Mouse (Mus musculus) heart, embryonic 10.5 days (tissue): ENCODE results near the gene Bnip3. TPM values are rescaled to one million over a fixed set of nuclear protein-coding genes. Genes with fewer than 3 reads are reported as not detected.

Experiments used
- DNase-seq: peaks from one replicate; pipeline ENCODE4 v3.0.0-alpha.2; 2017; ENCODE audit warnings: low spot score
- H3K27ac ChIP-seq: fragments of 300-500 bp; sonication (generic); 2 replicates; pipeline ENCODE4 v1.5.1; 2016; ENCODE audit warnings: mild to moderate bottlenecking
- H3K27me3 ChIP-seq: fragments of 300-500 bp; sonication (generic); 2 replicates; pipeline ENCODE4 v1.6.1; 2016; ENCODE audit warnings: mild to moderate bottlenecking; ENCODE audit not compliant: poor library complexity, insufficient read depth, severe bottlenecking
- H3K36me3 ChIP-seq: fragments of 300-500 bp; sonication (generic); 2 replicates; pipeline ENCODE4 v1.6.1; 2016; ENCODE audit warnings: mild to moderate bottlenecking, moderate library complexity
- H3K4me1 ChIP-seq: fragments of 300-500 bp; sonication (generic); 2 replicates; pipeline ENCODE4 v1.6.1; 2016; ENCODE audit warnings: mild to moderate bottlenecking
- H3K4me3 ChIP-seq: fragments of 300-500 bp; sonication (generic); 2 replicates; pipeline ENCODE4 v1.5.1; 2016; ENCODE audit warnings: mild to moderate bottlenecking, moderate library complexity
- H3K9me3 ChIP-seq: fragments of 300-500 bp; sonication (generic); 2 replicates; pipeline ENCODE4 v1.6.1; 2016; ENCODE audit warnings: mild to moderate bottlenecking, moderate library complexity
- WGBS: fragments of 180-500 bp; shearing (Covaris S2); methylation state at CpG from one replicate; pipeline ENCODE4 v1.1.7; 2016; 5-methylcytosine and 5-hydroxymethylcytosine counted together
- polyA plus RNA-seq: library from polyadenylated mRNA; unstranded; fragments of >200 nt; fragmentation: Nextera tagmentation; extraction: Ambion mirVana; gene quantifications from 2 replicates; pipeline ENCODE4 v1.2.1, GENCODE M21; 2016

The Bnip3 gene
- polyA plus RNA-seq, 1 experiment from 2014 or later, result 273 TPM

DNA sequence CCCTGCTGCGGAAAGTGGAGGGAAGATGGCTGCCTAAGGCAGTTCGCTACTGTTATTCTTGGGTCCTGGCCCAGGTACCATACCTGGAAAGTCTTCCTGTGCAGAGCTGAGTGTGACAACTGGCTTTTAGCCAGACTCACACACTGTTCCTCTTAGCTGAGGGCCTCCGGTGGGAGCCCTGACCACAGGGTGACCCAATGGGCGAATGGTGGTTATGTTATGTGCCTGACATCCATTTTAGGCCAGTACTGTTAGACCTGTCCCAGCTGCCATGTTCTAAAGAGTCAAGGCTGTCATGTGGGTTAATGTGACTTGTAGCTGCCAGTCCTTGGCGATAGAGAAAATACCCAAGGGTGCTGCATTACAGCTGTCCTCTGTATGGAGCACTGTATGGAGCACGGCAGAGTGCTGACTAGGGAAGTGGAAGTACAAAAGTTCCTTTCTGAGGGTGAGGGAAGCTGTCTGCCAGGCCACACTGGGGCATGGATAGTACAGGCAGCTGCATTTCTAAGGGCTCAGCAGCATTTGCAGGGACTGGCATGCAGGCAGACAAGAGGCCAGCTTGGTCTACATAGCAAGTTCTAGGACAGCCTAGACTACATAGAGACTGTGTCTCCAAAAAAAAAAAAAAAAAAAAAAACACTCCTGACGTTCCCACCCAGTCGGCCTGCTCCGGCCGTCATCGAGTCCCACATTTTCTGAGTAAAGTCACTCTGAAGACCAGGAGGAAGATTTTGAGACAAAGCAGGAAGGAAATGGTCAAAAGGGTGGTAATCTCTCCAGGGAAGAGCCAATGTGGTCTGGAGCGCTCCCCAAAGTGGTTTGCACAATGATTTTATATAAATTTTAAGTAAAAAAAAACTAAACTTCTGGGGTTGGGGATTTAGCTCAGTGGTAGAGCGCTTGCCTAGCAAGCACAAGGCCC is 23.7 kb downstream of the Bnip3 start:
- no peak overlapping the region for H3K4me3 ChIP-seq
- 82% methylated on average over 12 of the region's 13 CpGs for WGBS
- no peak overlapping the region for H3K27ac ChIP-seq
- no peaks in the 10 kb centered on the region for H3K4me1 ChIP-seq
- DNase-seq, result no peak
- peaks cover 53% of the 10 kb centered on the region for H3K36me3 ChIP-seq
- H3K9me3 ChIP-seq, result no peaks in the 10 kb centered on the region
- no peaks in the 10 kb centered on the region for H3K27me3 ChIP-seq

DNA sequence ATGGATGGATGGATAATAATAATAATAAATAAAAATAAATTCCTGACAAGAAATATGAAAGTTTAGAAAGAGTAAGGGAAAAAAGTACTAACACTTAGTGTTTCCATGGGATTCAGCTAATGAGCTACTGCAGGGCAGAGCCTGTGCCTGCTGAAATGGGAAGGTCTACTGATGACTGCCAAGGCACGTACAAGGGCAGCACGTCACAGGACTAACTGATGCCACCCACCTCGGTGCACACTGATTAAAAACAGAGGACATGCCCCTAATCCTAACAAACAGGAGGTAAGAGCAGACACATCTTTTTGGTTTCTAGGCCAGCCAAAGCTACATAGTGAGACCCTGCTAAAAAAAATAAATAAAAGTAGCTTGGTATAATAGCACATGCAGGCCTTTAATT is 25.6 kb downstream of the Bnip3 start:
- peaks cover 72% of the 10 kb centered on the region for H3K36me3 ChIP-seq
- no peak for DNase-seq
- 95% methylated on average over 3 of the region's 3 CpGs for WGBS
- H3K9me3 ChIP-seq, result no peaks in the 10 kb centered on the region
- no peak overlapping the region for H3K27ac ChIP-seq
- H3K27me3 ChIP-seq, result no peaks in the 10 kb centered on the region
- no peaks in the 10 kb centered on the region for H3K4me1 ChIP-seq
- H3K4me3 ChIP-seq, result no peak overlapping the region

DNA sequence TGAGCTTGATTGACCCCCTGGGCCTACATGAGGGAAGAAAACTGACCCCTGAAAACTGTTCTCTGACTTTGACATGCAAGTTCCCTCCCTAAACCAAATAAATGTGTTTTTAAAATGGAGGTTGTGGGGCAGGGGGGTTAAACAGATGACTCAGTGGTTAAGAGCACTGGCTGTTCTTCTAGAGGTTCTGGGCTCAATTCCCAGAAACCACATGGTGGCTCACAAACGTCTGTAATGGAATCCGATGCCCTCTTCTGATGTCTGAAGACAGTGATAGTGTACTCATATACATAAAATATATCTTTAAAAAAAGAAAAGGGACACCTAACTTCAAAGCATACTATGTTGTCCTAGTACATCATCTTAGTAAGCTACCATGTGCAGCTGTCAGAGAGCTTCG is 34.3 kb downstream of the Bnip3 start:
- peaks cover 95% of the 10 kb centered on the region for H3K36me3 ChIP-seq
- H3K27ac ChIP-seq, result no peak overlapping the region
- 88% methylated on average over 3 of the region's 3 CpGs for WGBS
- H3K4me3 ChIP-seq, result no peak overlapping the region
- no peaks in the 10 kb centered on the region for H3K4me1 ChIP-seq
- no peaks in the 10 kb centered on the region for H3K27me3 ChIP-seq
- no peaks in the 10 kb centered on the region for H3K9me3 ChIP-seq
- peak; percentile 60 for DNase-seq

DNA sequence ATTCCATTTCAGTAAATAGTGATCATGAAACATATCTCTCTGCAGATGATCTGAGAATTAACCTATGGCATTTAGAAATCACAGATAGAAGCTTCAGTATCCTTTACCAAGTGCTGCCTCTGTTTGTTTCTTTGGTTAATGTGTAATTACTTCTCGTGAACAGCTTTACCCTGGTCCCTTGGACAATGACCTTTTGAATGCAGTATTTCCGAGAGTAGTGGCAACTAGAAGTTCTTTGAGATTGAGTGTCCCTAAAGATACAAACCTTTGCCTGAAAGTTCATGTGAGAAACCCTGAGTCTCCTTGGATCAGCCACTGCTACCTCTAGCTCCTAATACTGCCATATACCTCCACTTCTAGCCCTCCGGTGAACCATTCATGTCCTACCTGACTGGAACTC is 36.4 kb downstream of the Bnip3 start:
- WGBS, result 89% methylated on average over 3 of the region's 3 CpGs
- Histone ChIP-seq H3K27ac (no peak overlapping the region), H3K27me3 (no peaks in the 10 kb centered on the region), H3K36me3 (peaks cover 93% of the 10 kb centered on the region), H3K4me1 (no peaks in the 10 kb centered on the region), H3K4me3 (no peak overlapping the region), H3K9me3 (no peaks in the 10 kb centered on the region)
- no peak for DNase-seq

DNA sequence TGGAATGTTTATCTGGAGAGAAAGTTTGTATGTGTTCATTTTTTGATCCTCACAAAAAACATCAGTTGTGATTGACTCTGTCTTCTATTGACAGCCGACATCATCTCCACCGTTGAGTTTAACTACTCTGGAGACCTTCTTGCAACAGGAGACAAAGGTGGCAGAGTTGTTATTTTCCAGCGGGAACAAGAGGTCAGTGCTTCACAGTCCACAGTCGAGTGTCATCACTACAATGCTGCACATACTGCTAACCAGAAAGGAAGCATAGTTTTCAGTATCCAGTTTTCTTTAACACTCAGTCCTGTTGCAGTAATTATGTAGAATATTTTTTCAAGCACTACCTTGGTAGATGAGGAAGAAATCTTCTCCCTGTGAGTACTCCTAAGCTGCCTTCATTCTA is 41.0 kb downstream of the Bnip3 start:
- H3K36me3 ChIP-seq, result peaks cover 63% of the 10 kb centered on the region
- H3K4me3 ChIP-seq, result no peak overlapping the region
- no peaks in the 10 kb centered on the region for H3K27me3 ChIP-seq
- WGBS, result 92% methylated on average over 4 of the region's 4 CpGs
- no peak for DNase-seq
- H3K9me3 ChIP-seq, result no peaks in the 10 kb centered on the region
- H3K27ac ChIP-seq, result no peak overlapping the region
- H3K4me1 ChIP-seq, result no peaks in the 10 kb centered on the region

DNA sequence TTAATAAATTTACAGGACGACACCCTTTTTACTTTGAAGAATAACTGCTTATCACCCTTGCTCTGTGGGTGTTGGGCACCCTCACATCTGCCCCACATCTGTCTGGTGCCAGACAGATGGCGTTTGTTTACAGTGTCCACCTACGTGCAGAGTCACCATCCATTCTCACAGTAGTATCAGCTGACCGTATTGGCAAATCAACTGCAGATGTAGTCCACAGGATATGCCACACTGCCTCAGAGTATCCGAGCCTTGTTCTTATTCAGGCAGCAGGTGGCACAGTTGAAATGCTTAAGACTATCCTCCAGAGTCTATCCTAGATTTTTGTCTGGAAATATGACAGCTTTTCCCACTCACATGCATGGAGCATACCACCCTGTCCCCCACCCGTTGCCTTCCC is 42.0 kb downstream of the Bnip3 start:
- 89% methylated on average over 6 of the region's 6 CpGs for WGBS
- DNase-seq, result no peak
- H3K9me3 ChIP-seq, result no peaks in the 10 kb centered on the region
- H3K36me3 ChIP-seq, result peaks cover 55% of the 10 kb centered on the region
- H3K4me3 ChIP-seq, result no peak overlapping the region
- no peaks in the 10 kb centered on the region for H3K27me3 ChIP-seq
- no peaks in the 10 kb centered on the region for H3K4me1 ChIP-seq
- H3K27ac ChIP-seq, result no peak overlapping the region

DNA sequence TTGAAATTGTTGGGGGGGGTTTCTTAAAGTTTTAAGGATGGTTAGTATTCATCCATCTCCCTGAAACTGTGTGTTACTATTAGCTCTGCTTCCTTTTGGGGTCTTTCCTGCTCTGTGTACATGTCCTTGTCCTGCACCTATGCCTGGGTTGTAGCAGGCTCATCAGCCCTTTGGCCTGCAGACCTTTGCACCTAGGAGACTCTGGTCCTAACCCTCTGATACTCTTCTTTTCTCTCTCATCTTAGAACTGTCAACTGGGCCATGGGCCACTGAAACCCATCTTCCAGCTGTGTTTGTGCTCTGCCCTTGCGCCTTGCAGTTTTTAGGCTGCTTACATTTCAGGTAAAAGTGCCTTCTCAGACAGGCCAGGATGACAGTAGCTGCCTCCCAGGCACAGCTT is 44.5 kb downstream of the Bnip3 start:
- peaks cover 35% of the 10 kb centered on the region for H3K36me3 ChIP-seq

DNA sequence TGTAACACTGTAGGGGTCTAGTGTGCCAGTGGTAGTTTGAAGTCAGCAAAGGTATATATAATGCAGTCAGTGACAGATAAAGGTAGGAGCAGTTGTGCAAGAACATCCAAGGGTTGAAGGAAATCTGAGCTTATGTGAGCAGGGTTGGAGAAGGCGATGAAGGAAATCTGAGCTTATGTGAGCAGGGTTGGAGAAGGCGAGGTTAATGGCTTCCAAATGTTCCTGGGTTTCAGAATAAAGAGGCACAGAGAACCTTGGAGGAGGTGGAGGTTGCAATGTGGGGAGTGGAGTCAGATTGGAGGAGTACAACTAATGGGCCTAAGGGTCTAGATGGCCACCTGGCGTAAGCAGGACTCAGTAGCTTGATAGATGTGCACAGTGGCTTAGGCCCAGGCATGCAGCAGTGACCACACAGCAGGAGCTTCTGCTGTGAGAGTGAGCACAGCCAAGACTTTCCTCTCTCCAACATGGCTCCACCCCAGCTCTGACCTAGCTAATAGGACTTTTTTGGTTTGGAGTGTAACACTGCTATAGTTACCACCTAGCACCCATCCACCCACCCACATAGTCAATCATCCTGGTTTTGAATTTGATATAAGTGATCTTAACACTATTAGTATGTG is 45.3 kb downstream of the Bnip3 start:
- Histone ChIP-seq H3K4me1 (no peaks in the 10 kb centered on the region), H3K27ac (no peak overlapping the region), H3K36me3 (peaks cover 28% of the 10 kb centered on the region), H3K27me3 (no peaks in the 10 kb centered on the region), H3K9me3 (no peaks in the 10 kb centered on the region), H3K4me3 (no peak overlapping the region)
- DNase-seq, result peak; percentile 48
- WGBS, result 90% methylated on average over 3 of the region's 3 CpGs

More for the DNA sequence above, 44.5 kb downstream of the Bnip3 start:
- DNase-seq, result peak; percentile 55
- Histone ChIP-seq H3K4me1 (no peaks in the 10 kb centered on the region), H3K4me3 (no peak overlapping the region), H3K27ac (no peak overlapping the region), H3K9me3 (no peaks in the 10 kb centered on the region), H3K27me3 (no peaks in the 10 kb centered on the region)
- 89% methylated on average over 1 of the region's 1 CpGs for WGBS

DNA sequence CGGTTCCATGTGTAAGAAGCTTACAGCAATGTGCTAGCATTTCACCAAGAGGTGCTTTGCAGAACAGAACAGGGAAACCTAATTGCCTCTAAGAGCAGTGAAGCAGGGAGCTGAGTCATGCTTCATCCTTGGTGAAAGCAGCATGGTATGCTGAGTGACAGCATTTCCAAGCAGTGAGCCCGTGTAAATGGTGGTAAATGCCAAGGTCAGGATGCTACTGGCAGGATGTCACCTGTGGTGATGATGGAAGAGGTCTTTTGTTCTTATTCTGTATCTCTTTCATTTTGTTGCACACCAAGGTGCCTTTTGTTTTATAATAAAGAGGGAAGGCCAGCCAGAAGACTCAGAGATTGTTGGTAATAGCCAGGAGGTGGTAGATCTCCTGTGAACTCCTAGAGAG is 52.6 kb downstream of the Bnip3 start:
- no peaks in the 10 kb centered on the region for H3K4me1 ChIP-seq
- no peaks in the 10 kb centered on the region for H3K27me3 ChIP-seq
- peaks cover 45% of the 10 kb centered on the region for H3K36me3 ChIP-seq
- H3K27ac ChIP-seq, result no peak overlapping the region
- H3K9me3 ChIP-seq, result no peaks in the 10 kb centered on the region
- WGBS, result 71% methylated on average over 2 of the region's 2 CpGs
- H3K4me3 ChIP-seq, result no peak overlapping the region
- DNase-seq, result no peak

DNA sequence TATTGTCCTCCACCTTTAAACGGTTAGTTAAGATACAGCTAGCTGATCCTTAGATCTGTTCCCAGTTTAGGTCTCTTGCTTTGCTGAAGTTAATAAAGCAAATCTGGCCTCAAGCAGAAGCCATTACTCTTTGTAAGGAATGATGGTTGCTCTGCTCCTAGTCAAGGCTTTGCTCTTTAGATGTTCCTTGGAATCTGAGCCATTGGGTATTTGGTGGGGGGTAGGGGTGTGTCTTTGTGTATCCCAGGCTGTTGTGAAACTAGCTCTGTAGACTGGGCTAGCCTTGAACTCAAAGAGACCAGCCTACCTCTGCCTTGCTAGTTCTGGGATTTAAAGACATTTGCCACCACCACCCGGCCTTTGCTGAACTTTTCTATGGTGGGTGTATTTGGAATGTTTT is 55.1 kb downstream of the Bnip3 start:
- H3K27me3 ChIP-seq, result no peaks in the 10 kb centered on the region
- H3K4me1 ChIP-seq, result no peaks in the 10 kb centered on the region
- no peak overlapping the region for H3K4me3 ChIP-seq
- peaks cover 52% of the 10 kb centered on the region for H3K36me3 ChIP-seq
- no peak for DNase-seq
- WGBS, result 96% methylated on average over 2 of the region's 2 CpGs
- H3K27ac ChIP-seq, result no peak overlapping the region
- no peaks in the 10 kb centered on the region for H3K9me3 ChIP-seq

DNA sequence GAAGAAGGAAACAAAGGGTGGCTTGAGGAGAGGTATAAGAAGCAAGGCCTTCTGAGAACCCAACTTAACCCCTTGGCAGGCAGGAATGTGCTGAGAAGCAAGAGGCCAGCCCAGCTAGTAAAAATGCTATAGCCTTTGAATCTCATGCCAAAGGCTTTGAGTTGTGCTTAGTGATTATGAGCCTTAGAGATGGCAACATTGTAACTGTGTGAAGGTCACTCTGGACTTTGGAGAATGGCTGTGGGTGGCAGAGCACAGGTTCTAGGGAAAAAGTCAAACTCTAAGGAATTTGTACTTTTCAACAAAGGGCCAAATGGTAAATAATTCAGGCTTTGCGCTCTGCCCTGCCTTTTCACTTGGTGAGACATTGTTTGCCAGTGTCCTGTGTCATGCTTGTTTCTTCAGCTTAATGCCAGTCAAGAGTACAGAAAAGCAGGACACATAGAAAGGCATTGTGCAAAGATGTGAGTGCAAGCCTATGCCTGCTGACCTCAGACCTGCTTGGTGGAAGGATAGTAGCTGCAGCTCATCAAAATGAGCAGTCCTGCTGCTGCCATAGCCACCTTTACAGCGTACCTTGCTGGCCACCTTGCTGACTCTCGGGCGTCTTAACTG is 55.8 kb downstream of the Bnip3 start:
- H3K4me1 ChIP-seq, result no peaks in the 10 kb centered on the region; the same call in 1 of the 2 replicates
- H3K27me3 ChIP-seq, result no peaks in the 10 kb centered on the region
- H3K9me3 ChIP-seq, result no peaks in the 10 kb centered on the region
- DNase-seq, result no peak
- H3K36me3 ChIP-seq, result peaks cover 52% of the 10 kb centered on the region
- no peak overlapping the region for H3K4me3 ChIP-seq
- no peak overlapping the region for H3K27ac ChIP-seq
- 98% methylated on average over 4 of the region's 4 CpGs for WGBS

DNA sequence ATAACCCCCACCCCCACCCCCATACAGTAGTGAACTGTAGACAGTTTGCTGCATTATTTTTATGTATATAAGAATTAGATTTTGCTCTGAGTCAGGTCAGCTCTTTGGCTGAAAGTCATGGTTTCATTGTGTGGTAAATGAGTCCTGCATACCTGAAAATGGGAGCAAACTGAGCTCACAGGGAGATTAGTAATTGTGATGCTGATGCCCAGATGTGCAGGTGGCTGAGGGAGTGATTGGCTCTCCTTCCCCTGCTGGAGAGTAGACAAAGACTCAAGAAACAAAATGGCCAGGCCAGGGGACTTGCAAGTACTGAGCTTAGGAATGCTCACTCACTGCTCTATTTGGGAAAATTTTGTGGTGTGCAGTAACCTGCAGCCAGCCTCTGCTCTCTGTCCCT is 59.2 kb downstream of the Bnip3 start:
- H3K36me3 ChIP-seq, result peaks cover 39% of the 10 kb centered on the region
- no peaks in the 10 kb centered on the region for H3K9me3 ChIP-seq
- no peak overlapping the region for H3K4me3 ChIP-seq
- H3K4me1 ChIP-seq, result peaks cover 18% of the 10 kb centered on the region
- DNase-seq, result no peak
- H3K27ac ChIP-seq, result no peak overlapping the region
- no peaks in the 10 kb centered on the region for H3K27me3 ChIP-seq
